Mouse (Mus musculus): Measurements from ENCODE around the gene Zfp94. TPM values are rescaled to one million over a fixed set of nuclear protein-coding genes. Genes with fewer than 3 reads are reported as not detected.

The Zfp94 gene
- polyA plus RNA-seq, 1 experiment from 2014 or later: 18.4 TPM

DNA sequence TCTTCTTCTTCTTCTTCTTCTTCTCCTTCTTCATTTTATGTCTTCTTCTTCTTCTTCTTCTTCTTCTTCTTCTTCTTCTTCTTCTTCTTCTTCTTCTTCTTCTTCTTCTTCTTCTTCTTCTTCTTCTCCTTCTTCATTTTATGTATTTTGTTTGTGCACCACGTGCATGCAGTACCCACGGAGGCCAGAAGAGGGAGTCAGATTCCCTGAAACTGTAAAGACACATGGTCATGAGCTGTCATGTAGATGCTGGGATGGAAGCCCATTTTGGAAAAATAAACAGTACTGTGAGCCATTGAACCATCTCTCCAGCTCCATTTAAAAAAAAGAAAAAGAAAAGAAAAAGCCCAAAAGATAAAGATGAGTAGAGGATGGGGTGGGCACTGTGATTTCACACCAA lies 21.8 kb upstream of the Zfp94 start:
- H3K4me2 ChIP-seq (replicated peaks): no peak overlapping the region
- H3K4me3 ChIP-seq: no peak overlapping the region
- 0 out of 2 replicates have a peak, but pooled peaks cover 4% of the 10 kb centered on the region for H3K27me3 ChIP-seq (replicated peaks)
- H3K4me1 ChIP-seq: no peaks in the 10 kb centered on the region
- ATAC-seq (ENCODE audit: low FRiP score, low read depth): no peak
- 39% methylated on average over 2 of the region's 2 CpGs for WGBS
- H3K27ac ChIP-seq: no peak overlapping the region
- no peak overlapping the region for H3K9ac ChIP-seq
- no peaks in the 10 kb centered on the region for H3K9me3 ChIP-seq
- H3K36me3 ChIP-seq: no peaks in the 10 kb centered on the region

DNA sequence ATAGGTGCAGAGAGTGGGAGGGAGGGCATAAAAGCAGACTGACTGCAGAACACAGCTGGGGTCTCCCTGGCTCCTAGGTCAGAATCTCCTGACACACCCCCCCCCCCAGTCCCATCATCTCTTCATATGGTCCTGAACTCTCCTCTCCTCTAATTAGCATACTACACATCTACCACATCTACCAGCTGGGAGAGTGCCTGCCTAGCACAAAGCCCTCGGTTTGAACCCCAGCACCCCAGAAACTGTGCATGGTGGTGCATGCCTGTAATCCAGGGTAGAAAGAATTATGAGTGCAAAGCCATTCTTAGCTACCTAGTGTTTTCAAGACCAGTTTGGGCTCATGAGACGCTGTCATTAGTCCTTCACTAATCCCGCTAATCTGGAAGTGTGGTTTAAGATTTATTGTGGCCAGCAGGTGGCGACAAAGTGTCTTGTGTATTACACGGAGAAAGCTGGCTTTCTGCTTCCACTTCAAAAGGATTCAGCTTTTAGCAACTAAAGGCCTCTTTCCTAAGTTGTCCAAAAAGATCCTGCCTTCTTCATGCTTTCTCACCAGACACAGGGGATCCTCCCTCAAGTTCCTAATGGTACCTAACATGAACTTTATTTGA lies 19.3 kb upstream of the Zfp94 start:
- Histone ChIP-seq H3K9ac (no peak overlapping the region), H3K27ac (no peak overlapping the region), H3K36me3 (no peaks in the 10 kb centered on the region), H3K9me3 (no peaks in the 10 kb centered on the region), H3K27me3 (replicated peaks) (0 out of 2 replicates have a peak, but pooled peaks cover 10% of the 10 kb centered on the region), H3K4me1 (no peaks in the 10 kb centered on the region), H3K4me3 (no peak overlapping the region), H3K4me2 (replicated peaks) (no peak overlapping the region)
- no peak for ATAC-seq (ENCODE audit: low FRiP score, low read depth)
- 13% methylated on average over 5 of the region's 5 CpGs for WGBS

DNA sequence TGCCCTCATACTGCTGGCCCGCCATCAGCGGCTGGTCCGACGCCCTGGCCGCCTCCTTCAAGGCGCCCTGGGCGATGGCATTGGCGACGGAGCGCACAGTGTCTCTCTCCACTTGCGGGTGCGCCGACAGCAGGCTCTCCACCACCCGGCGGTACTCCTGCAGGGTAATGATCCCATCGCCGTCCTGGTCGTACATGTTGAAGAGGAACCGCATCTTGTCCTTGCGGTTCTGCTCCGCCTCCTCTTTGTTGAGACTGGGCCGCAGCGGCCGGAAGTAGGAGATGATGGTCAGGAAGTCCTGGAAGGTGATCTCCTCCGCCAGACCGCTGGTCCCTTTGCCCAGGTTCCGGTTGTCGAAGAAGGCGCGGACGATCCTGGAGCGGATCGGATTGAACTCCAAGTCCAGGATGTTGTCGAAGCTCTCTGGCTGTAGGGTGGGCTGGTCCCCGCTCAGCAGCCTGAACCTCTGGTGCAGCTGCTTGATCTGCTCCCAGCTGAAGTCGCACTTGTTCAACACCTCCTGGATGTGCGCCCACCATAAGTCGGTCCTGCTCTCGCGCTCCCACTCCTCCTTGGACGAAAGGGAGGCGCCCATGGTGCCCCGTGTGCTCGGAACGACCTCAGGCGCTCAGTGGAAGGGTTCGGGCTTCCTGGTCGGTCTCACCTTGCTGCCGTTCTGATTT lies 17.0 kb upstream of the Zfp94 start, which contains the start of gene Tescl:
Gene Tescl (minus strand): TSS at position 633 of the 683 bp plus-strand sequence.
- no peak for ATAC-seq (ENCODE audit: low FRiP score, low read depth)
- Histone ChIP-seq H3K9me3 (no peaks in the 10 kb centered on the region), H3K9ac (no peak within 1 kb of the TSS), H3K36me3 (no peaks in the 10 kb centered on the region), H3K27me3 (replicated peaks) (0 out of 2 replicates have a peak, but pooled peaks cover 10% of the 10 kb centered on the region), H3K4me1 (no peaks in the 10 kb centered on the region), H3K4me3 (no peak within 1 kb of the TSS), H3K4me2 (replicated peaks) (peak within 1 kb of the TSS; percentile 21; the same call in 1 of the 2 replicates), H3K27ac (no peak within 1 kb of the TSS)
- 46% methylated on average over 49 of the region's 49 CpGs for WGBS

DNA sequence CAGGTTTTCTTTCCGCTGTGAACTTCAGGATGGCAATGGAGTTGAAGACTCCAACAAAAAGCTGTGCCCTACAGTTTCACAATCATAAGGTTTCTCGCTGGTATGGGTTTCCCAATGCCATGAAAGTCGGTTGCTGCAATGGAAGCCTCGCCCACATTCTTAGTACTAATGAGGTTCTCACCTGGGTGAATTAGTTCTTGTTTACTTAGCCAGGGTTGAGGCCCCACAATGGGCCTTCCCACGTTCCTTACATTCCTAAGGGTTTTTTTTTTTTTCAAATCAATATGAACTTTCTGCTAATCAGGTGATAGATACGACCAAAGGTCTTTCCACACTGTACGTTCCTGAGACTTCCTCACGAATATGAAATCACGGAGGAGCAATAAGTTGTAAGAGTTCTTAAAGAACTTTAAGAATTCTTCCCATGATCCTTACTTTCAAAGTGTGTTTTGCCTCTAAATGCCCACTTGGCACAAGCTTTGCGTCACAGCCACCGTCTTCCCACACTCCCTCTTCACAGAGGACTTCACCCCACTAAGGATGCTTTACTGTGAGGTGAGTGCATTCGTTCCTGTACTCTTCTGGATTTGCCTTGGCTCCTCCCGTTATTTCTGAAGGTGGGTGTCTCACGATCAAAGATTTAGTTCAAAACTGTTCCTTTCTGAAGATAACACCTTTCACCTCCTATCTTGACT lies 11.0 kb upstream of the Zfp94 start:
- no peak overlapping the region for H3K9ac ChIP-seq
- H3K27me3 ChIP-seq (replicated peaks): no peaks in the 10 kb centered on the region
- no peak for ATAC-seq (ENCODE audit: low FRiP score, low read depth)
- peaks cover 3% of the 10 kb centered on the region; the same call in 1 of the 2 replicates for H3K4me1 ChIP-seq
- no peak overlapping the region for H3K4me3 ChIP-seq
- H3K4me2 ChIP-seq (replicated peaks): no peak overlapping the region
- no peaks in the 10 kb centered on the region for H3K36me3 ChIP-seq
- no peaks in the 10 kb centered on the region for H3K9me3 ChIP-seq
- 88% methylated on average over 14 of the region's 14 CpGs for WGBS
- no peak overlapping the region for H3K27ac ChIP-seq

DNA sequence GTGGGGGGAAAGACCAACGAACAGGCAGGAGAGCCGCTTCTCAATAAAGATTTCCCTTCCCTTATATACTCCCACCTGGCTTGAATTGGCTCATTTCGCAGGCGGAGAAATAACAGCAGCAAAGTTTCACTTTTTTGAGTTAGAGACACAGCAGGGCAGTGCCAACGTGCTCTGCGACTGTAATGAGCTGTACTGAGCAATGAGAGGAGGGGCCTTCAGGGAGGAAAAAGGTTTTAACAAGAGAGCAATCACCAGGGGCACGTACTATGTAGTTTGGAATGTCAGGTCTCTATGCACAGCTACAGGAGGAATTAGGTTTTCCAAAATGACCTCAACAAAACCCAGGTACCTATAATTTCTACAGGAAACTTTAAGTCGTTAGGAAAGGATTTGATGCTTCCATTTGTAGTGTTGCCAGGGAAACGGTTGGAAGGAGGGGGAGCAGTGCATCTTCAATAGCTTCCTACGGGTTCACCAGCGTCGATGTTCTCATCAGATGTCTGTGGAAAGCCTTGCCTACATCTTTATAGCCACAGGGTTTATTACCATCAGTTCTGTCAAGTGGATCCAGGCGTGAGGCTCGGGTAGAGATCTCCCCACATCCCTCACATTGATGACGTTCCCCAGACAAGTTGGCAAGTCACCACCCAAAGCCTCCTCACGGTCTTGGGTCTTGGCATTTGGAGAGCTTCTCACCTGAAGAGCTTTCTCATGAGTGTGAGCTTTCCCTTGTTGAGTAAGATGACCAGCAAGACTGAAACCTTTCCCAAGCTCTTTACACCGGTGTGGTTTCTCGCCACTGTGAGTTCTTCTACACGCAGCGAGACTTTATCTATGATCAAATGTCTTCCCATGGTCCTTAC lies 10.0 kb upstream of the Zfp94 start:
- no peaks in the 10 kb centered on the region for H3K27me3 ChIP-seq (replicated peaks)
- H3K27ac ChIP-seq: no peak overlapping the region
- peak; percentile 70 for ATAC-seq (ENCODE audit: low FRiP score, low read depth)
- WGBS: 40% methylated on average over 20 of the region's 20 CpGs
- peaks cover 3% of the 10 kb centered on the region; the same call in 1 of the 2 replicates for H3K4me1 ChIP-seq
- H3K36me3 ChIP-seq: no peaks in the 10 kb centered on the region
- H3K9ac ChIP-seq: no peak overlapping the region
- no peak overlapping the region for H3K4me3 ChIP-seq
- peak overlapping the region; percentile 59 for H3K4me2 ChIP-seq (replicated peaks)
- no peaks in the 10 kb centered on the region for H3K9me3 ChIP-seq

DNA sequence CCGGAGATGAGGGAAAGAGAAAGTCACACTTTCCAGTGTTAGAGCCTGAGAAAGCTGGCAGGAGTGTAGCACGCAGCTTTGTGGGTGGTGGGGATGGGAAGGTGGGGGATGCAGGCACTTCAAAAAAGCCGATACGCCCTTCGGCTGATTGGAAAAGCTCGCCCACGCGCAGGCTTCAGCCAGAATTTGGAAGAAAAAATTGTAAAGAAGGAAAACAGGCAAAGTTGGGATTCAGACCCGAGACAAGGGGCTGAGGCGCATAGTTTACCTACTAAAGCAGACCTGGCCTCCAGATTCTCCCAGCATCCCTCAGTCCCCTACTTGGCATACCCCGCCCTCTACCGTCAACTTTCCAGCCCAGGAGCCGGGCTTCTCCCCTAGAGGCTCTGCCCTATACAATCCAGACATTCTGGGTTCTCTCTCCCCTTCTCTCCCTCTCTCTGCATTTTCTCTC lies 9.2 kb upstream of the Zfp94 start:
- peak; percentile 75 for ATAC-seq (ENCODE audit: low FRiP score, low read depth)
- Histone ChIP-seq H3K36me3 (no peaks in the 10 kb centered on the region), H3K4me2 (replicated peaks) (peak overlapping the region; percentile 59), H3K4me3 (peak overlapping the region; percentile 33), H3K9me3 (no peaks in the 10 kb centered on the region), H3K9ac (0 out of 2 replicates have a peak overlapping the region, but pooled peaks have one; percentile 27), H3K4me1 (peaks cover 3% of the 10 kb centered on the region; the same call in 1 of the 2 replicates), H3K27me3 (replicated peaks) (no peaks in the 10 kb centered on the region), H3K27ac (no peak overlapping the region)
- WGBS: 6% methylated on average over 13 of the region's 13 CpGs

DNA sequence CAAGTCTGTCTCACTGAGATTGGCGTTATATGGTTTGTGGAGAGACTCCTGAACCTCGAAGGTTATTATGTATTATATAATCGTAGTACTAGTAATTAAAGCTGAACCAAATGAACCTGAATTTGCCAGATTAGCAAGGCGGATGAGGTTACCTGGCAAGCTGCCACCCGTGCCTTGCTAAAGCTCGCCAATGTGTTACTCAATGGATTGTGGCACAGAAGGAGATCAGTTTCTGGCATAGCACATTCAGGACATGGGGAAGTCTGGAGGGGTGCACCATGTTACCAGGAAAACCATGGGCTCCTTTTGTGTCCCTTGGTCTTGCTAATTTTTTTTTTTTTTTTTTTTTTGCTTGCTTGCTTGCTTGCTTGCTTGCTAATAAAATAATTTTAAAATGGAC lies 8.7 kb upstream of the Zfp94 start:
- Histone ChIP-seq H3K9me3 (no peaks in the 10 kb centered on the region), H3K36me3 (no peaks in the 10 kb centered on the region), H3K4me1 (peaks cover 3% of the 10 kb centered on the region; the same call in 1 of the 2 replicates), H3K4me3 (no peak overlapping the region), H3K27ac (no peak overlapping the region), H3K9ac (no peak overlapping the region), H3K27me3 (replicated peaks) (no peaks in the 10 kb centered on the region), H3K4me2 (replicated peaks) (peak overlapping the region; percentile 59)
- WGBS: 92% methylated on average over 6 of the region's 6 CpGs
- no peak for ATAC-seq (ENCODE audit: low FRiP score, low read depth)

DNA sequence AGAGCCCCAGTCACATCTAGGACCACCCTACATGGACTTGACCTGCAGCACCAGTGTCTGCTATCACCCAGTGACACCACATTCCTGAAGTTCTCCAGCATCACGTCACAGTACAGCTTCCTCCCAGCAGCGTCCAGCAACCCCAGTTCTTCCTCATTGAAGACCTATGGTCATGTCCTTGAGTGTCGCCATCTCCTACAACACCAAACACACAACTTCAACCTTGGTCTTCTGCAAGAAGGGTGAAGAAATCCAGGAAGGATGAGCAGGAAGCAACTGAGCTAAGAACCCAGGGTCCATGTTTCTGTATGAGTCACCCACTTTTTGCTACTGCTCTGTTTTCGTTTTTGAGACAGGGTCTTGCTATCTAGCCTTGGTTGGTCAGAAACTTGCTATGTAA lies 6.1 kb upstream of the Zfp94 start:
- Histone ChIP-seq H3K9ac (no peak overlapping the region), H3K4me3 (no peak overlapping the region), H3K4me1 (peaks cover 3% of the 10 kb centered on the region; the same call in 1 of the 2 replicates), H3K36me3 (no peaks in the 10 kb centered on the region), H3K4me2 (replicated peaks) (no peak overlapping the region), H3K9me3 (no peaks in the 10 kb centered on the region), H3K27ac (no peak overlapping the region), H3K27me3 (replicated peaks) (no peaks in the 10 kb centered on the region)
- 79% methylated on average over 4 of the region's 4 CpGs for WGBS
- ATAC-seq (ENCODE audit: low FRiP score, low read depth): no peak

DNA sequence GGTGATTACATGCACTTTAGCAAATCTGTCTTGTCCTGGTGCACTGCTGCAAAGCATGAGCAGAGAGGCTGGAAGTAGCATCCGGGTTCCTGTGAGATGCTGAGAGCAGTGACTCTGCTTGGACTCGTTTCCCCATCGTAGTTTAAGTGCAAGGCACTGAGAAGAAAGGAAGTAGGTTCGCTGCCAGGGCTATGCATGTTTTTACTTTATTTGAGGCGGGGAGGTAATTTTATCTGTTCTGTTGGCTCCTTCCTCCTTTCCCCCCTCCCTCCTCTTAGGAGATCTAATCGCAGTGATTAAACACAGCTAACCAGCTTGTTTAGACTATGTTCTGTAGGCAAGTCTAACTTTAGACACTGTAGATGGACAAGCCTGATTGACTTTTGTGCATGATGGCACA lies 2.5 kb upstream of the Zfp94 start:
- no peaks in the 10 kb centered on the region for H3K27me3 ChIP-seq (replicated peaks)
- no peak for ATAC-seq (ENCODE audit: low FRiP score, low read depth)
- WGBS: 82% methylated on average over 6 of the region's 6 CpGs
- H3K27ac ChIP-seq: no peak overlapping the region
- no peak overlapping the region for H3K9ac ChIP-seq
- H3K4me3 ChIP-seq: no peak overlapping the region
- H3K36me3 ChIP-seq: 0 out of 2 replicates have a peak, but pooled peaks cover 5% of the 10 kb centered on the region
- no peak overlapping the region for H3K4me2 ChIP-seq (replicated peaks)
- H3K4me1 ChIP-seq: peaks cover 4% of the 10 kb centered on the region; the same call in 1 of the 2 replicates
- no peaks in the 10 kb centered on the region for H3K9me3 ChIP-seq

DNA sequence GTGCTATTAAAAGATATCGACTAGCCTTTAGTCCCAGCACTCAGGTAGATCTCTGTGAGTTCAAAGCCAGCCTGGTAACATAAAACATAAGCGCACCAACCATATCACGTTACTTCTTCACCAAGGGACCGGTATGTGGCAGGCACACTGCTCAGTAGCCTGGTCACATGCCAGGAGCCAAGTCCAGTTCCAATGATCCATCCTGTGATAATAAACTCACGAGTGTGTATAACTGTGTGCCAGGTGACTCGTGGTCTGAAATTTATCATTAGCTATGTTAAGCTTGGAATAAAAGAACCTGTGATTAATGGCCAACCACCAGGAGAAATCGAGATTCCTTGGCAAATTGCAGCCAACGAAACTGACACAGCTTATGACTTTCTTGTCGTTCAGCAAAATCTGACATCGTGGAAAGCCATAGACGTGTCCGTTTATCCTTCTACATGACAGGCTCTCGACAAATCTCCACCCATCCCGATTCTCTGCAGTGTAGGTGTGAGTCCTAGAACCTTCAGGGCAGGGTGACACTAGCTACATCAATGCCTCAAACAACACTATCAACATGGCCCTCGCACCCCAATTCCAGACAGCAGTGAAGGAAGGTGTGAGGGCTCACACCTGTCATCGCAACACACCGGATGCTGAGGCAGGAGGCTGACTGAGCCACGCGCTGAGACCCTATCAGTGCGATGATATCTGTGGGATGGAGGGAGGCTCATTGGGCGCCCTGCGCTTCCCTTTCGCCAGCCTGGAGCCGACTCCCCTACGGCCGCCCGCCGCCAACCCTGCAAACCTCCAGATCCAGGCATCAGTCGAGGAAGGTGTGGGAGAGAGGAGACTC lies 520 bp downstream of the Zfp94 start:
- WGBS: 32% methylated on average over 29 of the region's 29 CpGs
- peaks cover 25% of the 10 kb centered on the region for H3K36me3 ChIP-seq
- peak overlapping the region; percentile 63 for H3K4me3 ChIP-seq
- H3K27me3 ChIP-seq (replicated peaks): no peaks in the 10 kb centered on the region
- peak overlapping the region; percentile 82 for H3K4me2 ChIP-seq (replicated peaks)
- no peaks in the 10 kb centered on the region for H3K9me3 ChIP-seq
- peak overlapping the region; percentile 79 for H3K9ac ChIP-seq
- ATAC-seq (ENCODE audit: low FRiP score, low read depth): peak; percentile 79; the same call in 1 of the 2 replicates
- H3K4me1 ChIP-seq: peaks cover 4% of the 10 kb centered on the region; the same call in 1 of the 2 replicates
- no peak overlapping the region for H3K27ac ChIP-seq

DNA sequence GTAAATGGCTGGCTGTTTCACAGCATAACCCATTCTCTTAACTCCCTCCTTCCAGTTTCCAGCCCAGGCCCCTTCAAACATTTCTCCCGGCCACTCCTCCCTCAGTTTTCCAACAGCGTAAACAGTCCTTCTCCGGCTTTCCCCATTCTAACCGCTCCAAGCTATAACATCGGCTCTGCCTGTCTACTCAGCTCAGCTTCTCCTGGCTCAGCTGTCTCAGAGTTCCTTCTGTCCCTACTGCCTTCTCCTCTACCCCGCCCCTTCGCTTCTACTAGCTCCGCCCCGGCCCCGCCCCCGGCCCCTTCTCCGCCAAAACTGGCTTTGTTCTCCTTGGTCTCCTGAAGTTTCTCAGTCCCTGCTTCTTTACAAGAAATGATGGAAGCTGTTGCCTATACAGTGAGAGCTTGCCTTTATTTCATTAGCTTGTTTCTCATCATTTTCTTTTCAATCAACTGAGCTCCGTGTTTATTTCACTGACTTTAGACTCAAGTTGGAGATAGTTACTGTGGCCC lies 15.6 kb downstream of the Zfp94 start, which contains the start of gene Zfp61:
Gene Zfp61 (minus strand): TSS at position 462 of the 512 bp plus-strand sequence.
- Histone ChIP-seq H3K27ac (no peak within 1 kb of the TSS), H3K4me1 (peaks cover 16% of the 10 kb centered on the region), H3K4me2 (replicated peaks) (peak within 1 kb of the TSS; percentile 73), H3K4me3 (peak within 1 kb of the TSS; percentile 67), H3K9ac (no peak within 1 kb of the TSS), H3K9me3 (no peaks in the 10 kb centered on the region), H3K27me3 (replicated peaks) (no peaks in the 10 kb centered on the region), H3K36me3 (peaks cover 28% of the 10 kb centered on the region)
- WGBS: 2% methylated on average over 13 of the region's 13 CpGs
- peak; percentile 42 for ATAC-seq (ENCODE audit: low FRiP score, low read depth)
